Mouse (Mus musculus) ES-Bruce4 (cell line): ENCODE measurements around the gene Bcl10. TPM values are rescaled to one million over a fixed set of nuclear protein-coding genes. Genes with fewer than 3 reads are reported as not detected.
"Not testable (repeated sequence)": the region's sequence is repeated elsewhere in the genome, so short reads cannot be mapped to it uniquely, and the experiment has no call there.

Experiments used
- H3K27ac ChIP-seq: 2 replicates; pipeline ENCODE4 v1.5.1; 2012; ENCODE audit warnings: low read length, inconsistent platforms; ENCODE audit not compliant: insufficient read depth
- H3K27me3 ChIP-seq: 2 replicates; pipeline ENCODE4 v1.6.1; 2012; ENCODE audit warnings: mild to moderate bottlenecking, low read length, inconsistent platforms; ENCODE audit not compliant: control insufficient read depth, poor library complexity, insufficient read depth, severe bottlenecking
- H3K36me3 ChIP-seq: 2 replicates; pipeline ENCODE4 v1.6.1; 2012; ENCODE audit warnings: inconsistent platforms, mild to moderate bottlenecking, low read length, moderate library complexity; ENCODE audit not compliant: control insufficient read depth, poor library complexity, insufficient read depth, severe bottlenecking
- H3K4me1 ChIP-seq: one replicate; pipeline ENCODE4 v1.8.1; 2011; ENCODE audit warnings: low read length; ENCODE audit not compliant: control insufficient read depth, insufficient read depth
- H3K4me3 ChIP-seq: 2 replicates; pipeline ENCODE4 v1.5.1; 2011; ENCODE audit warnings: low read depth, mild to moderate bottlenecking, low read length
- H3K9ac ChIP-seq: 2 replicates; pipeline ENCODE4 v1.6.1; 2012; ENCODE audit warnings: low read depth, mild to moderate bottlenecking, inconsistent platforms; ENCODE audit not compliant: poor library complexity, severe bottlenecking
- H3K9me3 ChIP-seq: replicated peaks from 2 replicates; pipeline ENCODE4 v1.6.1; 2012; ENCODE audit warnings: mild to moderate bottlenecking, low read length, inconsistent platforms; ENCODE audit not compliant: control insufficient read depth, poor library complexity, insufficient read depth, severe bottlenecking
- CTCF ChIP-seq: IDR thresholded peaks from one replicate; pipeline ENCODE4 v1.8.1; 2011; ENCODE audit warnings: low read depth, low read length
- EP300 ChIP-seq: IDR thresholded peaks from 2 replicates; pipeline ENCODE4 v1.6.1; 2011; ENCODE audit warnings: low read depth, low read length; ENCODE audit not compliant: insufficient read depth
- POLR2A ChIP-seq: IDR thresholded peaks from one replicate; pipeline ENCODE4 v1.8.1; 2011; ENCODE audit warnings: low read length; ENCODE audit not compliant: insufficient read depth
- polyA plus RNA-seq: library from polyadenylated mRNA; stranded (reverse); fragments of >200 nt; gene quantifications from 2 replicates; pipeline ENCODE4 v1.2.4, GENCODE M21; 2011; ENCODE audit warnings: low read depth; ENCODE audit not compliant: missing spikeins, insufficient read depth, insufficient read length

The Bcl10 gene
- polyA plus RNA-seq, 1 experiment, result 43.2 TPM

GRCm38 (mm10) chr3:145963101-145964017 lies 40.8 kb downstream of the Bcl10 start:
- H3K36me3 ChIP-seq, result no peaks in the 10 kb centered on the region
- H3K9me3 ChIP-seq, result no peaks in the 10 kb centered on the region
- H3K27ac ChIP-seq, result peak overlapping the region; percentile 30; the same call in 1 of the 2 replicates
- H3K27me3 ChIP-seq, result no peaks in the 10 kb centered on the region
- H3K9ac ChIP-seq, result peak overlapping the region; percentile 23; the same call in 1 of the 2 replicates
- TF ChIP-seq EP300 (peak; percentile 43; the same call in 1 of the 2 replicates), CTCF (no peak)
- peak overlapping the region; percentile 34 for H3K4me3 ChIP-seq
- no peaks in the 10 kb centered on the region for H3K4me1 ChIP-seq

- H3K36me3 ChIP-seq, result no peaks in the 10 kb centered on the region
- no peak for TF ChIP-seq EP300
- no peak for TF ChIP-seq CTCF
- TF ChIP-seq POLR2A, result no peak
- H3K9ac ChIP-seq, result no peak overlapping the region
- no peak overlapping the region for H3K27ac ChIP-seq
- H3K4me3 ChIP-seq, result no peak overlapping the region
- no peaks in the 10 kb centered on the region for H3K9me3 ChIP-seq
- H3K27me3 ChIP-seq, result no peaks in the 10 kb centered on the region
- no peaks in the 10 kb centered on the region for H3K4me1 ChIP-seq
These were observed 41.4 kb downstream of the Bcl10 start for GRCm38 (mm10) chr3:145964018-145964387.

GRCm38 (mm10) chr3:145964473-145964872 lies 41.9 kb downstream of the Bcl10 start:
- no peak overlapping the region for H3K4me3 ChIP-seq
- no peaks in the 10 kb centered on the region for H3K27me3 ChIP-seq
- no peaks in the 10 kb centered on the region for H3K9me3 ChIP-seq
- no peaks in the 10 kb centered on the region for H3K4me1 ChIP-seq
- no peak overlapping the region for H3K9ac ChIP-seq
- H3K36me3 ChIP-seq, result no peaks in the 10 kb centered on the region
- H3K27ac ChIP-seq, result 0 out of 2 replicates have a peak overlapping the region, but pooled peaks have one; percentile 7
- TF ChIP-seq CTCF (no peak), POLR2A (no peak), EP300 (no peak)

DNA sequence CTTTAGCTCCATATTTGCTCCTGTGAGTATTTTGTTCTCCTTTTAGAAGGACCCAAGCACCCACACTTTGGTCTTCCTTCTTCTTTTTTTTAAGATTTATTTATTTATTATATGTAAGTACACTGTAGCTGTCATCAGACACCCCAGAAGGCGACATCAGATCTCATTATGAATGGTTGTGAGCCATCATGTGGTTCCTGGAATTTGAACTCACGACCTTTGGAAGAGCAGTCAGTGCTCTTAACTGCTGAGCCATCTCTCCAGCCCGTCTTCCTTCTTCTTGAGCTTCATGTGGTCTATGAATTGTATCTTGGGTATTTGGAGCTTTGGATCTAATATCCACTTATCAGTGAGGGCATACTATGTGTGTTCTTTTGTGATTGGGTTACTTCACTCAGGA lies 43.0 kb downstream of the Bcl10 start:
- H3K9ac ChIP-seq, H3K4me1 ChIP-seq, H3K27ac ChIP-seq, H3K27me3 ChIP-seq, H3K4me3 ChIP-seq, H3K36me3 ChIP-seq, H3K9me3 ChIP-seq: not testable (repeated sequence)

- H3K27ac ChIP-seq, result no peak overlapping the region
- no peaks in the 10 kb centered on the region for H3K4me1 ChIP-seq
- H3K27me3 ChIP-seq, result no peaks in the 10 kb centered on the region
- H3K36me3 ChIP-seq, result no peaks in the 10 kb centered on the region
- TF ChIP-seq EP300, result no peak
- no peak for TF ChIP-seq CTCF
- no peak for TF ChIP-seq POLR2A
- no peak overlapping the region for H3K9ac ChIP-seq
- H3K9me3 ChIP-seq, result no peaks in the 10 kb centered on the region
- no peak overlapping the region for H3K4me3 ChIP-seq
These were observed 44.2 kb downstream of the Bcl10 start for GRCm38 (mm10) chr3:145966806-145967205.

- TF ChIP-seq EP300 (peak; percentile 47; the same call in 1 of the 2 replicates), CTCF (no peak)
- Histone ChIP-seq H3K27me3 (no peaks in the 10 kb centered on the region), H3K4me1 (no peaks in the 10 kb centered on the region), H3K9ac (peak overlapping the region; percentile 4; the same call in 1 of the 2 replicates), H3K36me3 (no peaks in the 10 kb centered on the region), H3K4me3 (0 out of 2 replicates have a peak overlapping the region, but pooled peaks have one; percentile 0), H3K27ac (peak overlapping the region; percentile 42; the same call in 1 of the 2 replicates), H3K9me3 (no peaks in the 10 kb centered on the region)
These were observed 46.5 kb downstream of the Bcl10 start for GRCm38 (mm10) chr3:145969031-145969501.
